Mouse (Mus musculus): ENCODE measurements around the gene Alk.

DNA sequence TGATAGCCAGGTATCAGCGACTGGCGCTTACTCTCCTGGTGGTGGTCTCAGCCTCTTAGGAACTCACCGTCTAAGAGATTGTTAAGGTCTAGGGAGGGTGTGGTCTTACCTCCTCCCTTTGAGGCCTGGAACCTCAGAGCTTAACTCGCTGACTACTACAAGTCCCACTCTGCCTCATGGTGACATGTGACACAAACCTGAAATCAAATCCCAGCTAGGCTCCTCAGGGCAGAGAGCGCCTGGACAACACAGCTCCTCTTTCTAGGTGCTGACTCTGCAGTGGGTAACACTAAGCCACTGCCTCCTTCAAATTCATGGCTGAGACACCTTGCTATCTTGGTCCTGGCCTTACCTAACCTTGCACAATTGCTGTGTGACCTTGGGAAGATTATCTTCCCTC is 689.5 kb downstream of the Alk start:
- TF ChIP-seq CTCF (IDR thresholded peaks at IDR 0.05; ENCODE audit: extremely low read depth, insufficient read depth, insufficient read length, insufficient replicate concordance) (no peak), POLR2A (IDR thresholded peaks at IDR 0.05; ENCODE audit: low read depth, low read length) (no peak)
